Mouse (Mus musculus): ENCODE results near the gene Ccdc180. TPM values are rescaled to one million over a fixed set of nuclear protein-coding genes. Genes with fewer than 3 reads are reported as not detected.

Gene Ccdc180
- 0.09 TPM in 1 of 2 replicates, not detected in the other for polyA plus RNA-seq (2016; fragmentation: Nextera tagmentation; extraction: Ambion mirVana)

DNA sequence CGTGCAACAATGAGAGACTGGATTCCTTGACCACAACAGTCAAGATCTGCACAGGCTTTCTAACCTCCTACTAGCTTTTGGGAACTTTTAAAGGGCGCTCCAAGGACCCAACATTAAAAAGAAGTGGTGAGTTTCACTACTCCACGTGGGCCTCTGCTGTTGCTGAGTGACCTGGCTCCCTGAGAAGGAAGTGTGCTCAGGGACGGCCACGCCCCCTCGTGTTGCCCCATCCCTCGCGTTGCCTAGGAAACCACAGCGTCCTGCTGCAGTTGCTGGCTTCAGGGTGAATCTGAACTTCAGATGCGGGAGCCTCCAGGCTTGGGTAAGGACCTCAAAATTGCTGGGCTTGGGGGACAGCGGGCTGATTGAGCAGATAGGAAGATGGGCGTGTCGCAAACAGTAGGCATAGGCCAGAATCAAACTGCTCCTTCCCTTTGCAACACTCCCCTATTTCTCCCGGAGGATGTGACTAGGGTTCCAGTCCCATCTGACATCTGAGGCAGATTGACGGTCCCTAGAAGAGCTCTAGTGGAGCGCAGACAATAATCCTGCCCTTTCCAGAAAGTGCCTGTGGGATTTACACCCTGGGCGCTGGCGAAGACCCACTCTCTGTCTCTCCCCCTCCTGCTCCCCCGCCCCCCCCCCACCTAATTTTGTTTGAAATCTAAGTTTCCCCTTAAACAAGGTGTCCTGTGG lies at the start of gene Ccdc180:
TSS of gene Ccdc180 (plus strand) at position 238 of the 696 bp plus-strand sequence.
- 12% methylated on average over 19 of the region's 19 CpGs for WGBS
- Histone ChIP-seq H3K9me3 (no peaks in the 10 kb centered on the region), H3K27me3 (ENCODE audit: poor library complexity, severe bottlenecking) (no peaks in the 10 kb centered on the region), H3K4me1 (peaks cover 19% of the 10 kb centered on the region), H3K36me3 (replicated peaks) (no peaks in the 10 kb centered on the region), H3K4me3 (peak within 1 kb of the TSS; percentile 39), H3K27ac (peak within 1 kb of the TSS; percentile 35; the same call in 1 of the 2 replicates)
- DNase-seq (ENCODE audit: extremely low spot score, low spot score) = peak; percentile 79

DNA sequence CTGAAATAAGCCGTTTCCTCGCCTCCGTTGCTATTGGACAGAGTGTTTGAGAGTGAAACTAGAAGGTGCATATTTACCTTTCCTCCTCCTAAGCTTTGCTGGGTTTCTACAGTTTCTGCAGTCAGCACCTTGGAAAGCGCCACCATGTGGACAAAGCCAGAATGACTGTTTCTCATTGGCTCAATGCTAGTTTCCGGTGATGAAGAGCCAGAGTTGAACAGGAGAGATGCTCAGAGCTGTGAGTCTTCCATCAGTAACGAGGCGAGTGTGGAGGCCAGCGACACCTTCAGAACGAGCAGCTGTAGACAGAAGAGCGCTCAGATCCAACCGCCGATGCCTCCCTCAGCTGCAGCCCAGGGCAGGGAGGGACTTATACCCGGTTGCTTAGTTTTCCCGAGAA lies 45.7 kb upstream of the Ccdc180 start:
- DNase-seq (ENCODE audit: extremely low spot score, low spot score) = peak; percentile 64
- Histone ChIP-seq H3K27me3 (ENCODE audit: poor library complexity, severe bottlenecking) (peaks cover 24% of the 10 kb centered on the region), H3K36me3 (replicated peaks) (no peaks in the 10 kb centered on the region), H3K27ac (no peak overlapping the region), H3K4me1 (peaks cover 20% of the 10 kb centered on the region), H3K9me3 (no peaks in the 10 kb centered on the region), H3K4me3 (no peak overlapping the region)
- 44% methylated on average over 14 of the region's 14 CpGs for WGBS

DNA sequence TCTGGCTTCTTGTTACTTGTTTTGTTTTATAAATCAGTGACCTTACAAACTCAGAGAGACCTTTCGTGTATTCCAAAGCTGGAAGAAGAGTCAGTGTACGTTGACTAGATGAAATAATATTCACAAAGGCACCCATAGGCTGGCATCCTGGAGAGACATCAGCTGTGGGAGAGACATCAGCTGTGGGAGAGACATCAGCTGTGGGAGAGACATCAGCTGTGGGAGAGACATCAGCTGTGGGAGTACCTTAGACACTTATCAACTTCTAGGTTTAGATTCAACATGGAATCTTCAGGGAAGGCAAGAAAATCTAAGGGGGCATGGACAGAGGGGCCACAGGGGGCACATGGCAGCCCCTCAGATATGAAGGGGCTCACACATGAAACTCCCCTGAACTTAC lies 43.8 kb upstream of the Ccdc180 start:
- Histone ChIP-seq H3K9me3 (no peaks in the 10 kb centered on the region), H3K4me1 (peaks cover 31% of the 10 kb centered on the region), H3K4me3 (no peak overlapping the region), H3K27ac (no peak overlapping the region), H3K27me3 (ENCODE audit: poor library complexity, severe bottlenecking) (peaks cover 35% of the 10 kb centered on the region), H3K36me3 (replicated peaks) (no peaks in the 10 kb centered on the region)
- WGBS = 87% methylated on average over 2 of the region's 2 CpGs
- DNase-seq (ENCODE audit: extremely low spot score, low spot score) = no peak

DNA sequence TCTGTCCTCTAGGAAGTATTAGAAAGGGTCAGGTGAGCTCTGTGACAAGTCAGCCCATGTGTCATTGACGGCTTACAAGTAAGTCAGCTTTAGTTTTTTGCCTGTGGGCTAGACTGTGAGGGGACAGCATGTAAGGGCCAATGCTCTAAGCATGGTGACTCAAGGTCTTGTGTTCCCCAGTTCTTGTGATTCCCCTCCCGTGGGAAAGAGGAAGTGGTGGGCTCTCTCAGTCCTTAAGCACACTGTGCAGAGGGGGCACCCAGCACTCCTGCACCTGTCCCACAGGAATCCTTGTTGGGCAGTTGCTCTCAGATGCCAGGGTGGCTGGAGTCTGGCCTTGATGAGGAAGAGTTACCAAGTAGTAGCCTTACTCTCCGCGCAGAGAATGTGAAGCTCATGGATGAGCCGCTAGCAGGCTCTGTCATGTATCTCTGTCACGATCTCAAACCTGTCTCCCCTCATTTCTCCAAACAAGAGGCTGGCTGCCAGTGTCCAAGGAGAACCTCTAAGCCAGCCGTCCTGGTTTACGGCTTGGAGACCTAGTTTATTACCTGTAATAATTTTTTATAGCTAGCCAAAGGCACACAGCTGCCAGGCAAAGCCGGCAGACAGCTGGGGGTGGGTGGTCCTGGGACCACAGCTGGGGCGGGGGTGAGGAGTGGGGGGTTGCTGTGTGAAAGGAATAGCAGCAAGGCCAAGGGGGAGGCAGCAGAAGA lies 41.8 kb upstream of the Ccdc180 start, which contains the start of gene Stra6l:
TSS of gene Stra6l (plus strand) at position 556 of the 716 bp plus-strand sequence.
- H3K4me1 ChIP-seq = peaks cover 42% of the 10 kb centered on the region
- H3K27ac ChIP-seq = 0 out of 2 replicates have a peak within 1 kb of the TSS, but pooled peaks have one; percentile 4
- no peak for DNase-seq (ENCODE audit: extremely low spot score, low spot score)
- H3K9me3 ChIP-seq = no peaks in the 10 kb centered on the region
- H3K27me3 ChIP-seq (ENCODE audit: poor library complexity, severe bottlenecking) = peaks cover 48% of the 10 kb centered on the region
- no peaks in the 10 kb centered on the region for H3K36me3 ChIP-seq (replicated peaks)
- H3K4me3 ChIP-seq = no peak within 1 kb of the TSS
- 83% methylated on average over 10 of the region's 10 CpGs for WGBS

DNA sequence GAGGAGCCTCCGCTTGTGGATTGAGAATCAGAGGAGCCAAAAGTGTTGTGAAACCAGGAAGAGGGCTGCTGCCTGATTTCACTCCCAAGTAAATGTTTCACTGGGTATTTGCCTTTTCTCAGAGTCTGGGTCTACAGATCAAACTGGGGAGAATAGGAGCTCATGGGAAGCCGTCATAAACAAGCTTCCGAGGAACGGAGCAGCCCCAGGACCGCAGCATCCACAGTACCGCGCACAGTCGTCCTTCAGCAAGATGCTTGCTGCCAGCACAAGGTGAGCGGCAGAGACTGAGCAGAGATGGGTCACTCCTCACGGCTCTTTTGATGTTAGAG lies 41.3 kb upstream of the Ccdc180 start:
- Histone ChIP-seq H3K27ac (0 out of 2 replicates have a peak overlapping the region, but pooled peaks have one; percentile 4), H3K4me1 (peaks cover 42% of the 10 kb centered on the region), H3K9me3 (no peaks in the 10 kb centered on the region), H3K36me3 (replicated peaks) (no peaks in the 10 kb centered on the region), H3K27me3 (ENCODE audit: poor library complexity, severe bottlenecking) (peaks cover 51% of the 10 kb centered on the region), H3K4me3 (no peak overlapping the region)
- no peak for DNase-seq (ENCODE audit: extremely low spot score, low spot score)
- WGBS = 53% methylated on average over 10 of the region's 10 CpGs

GRCm38 (mm10) chr4:45849419-45849818 lies 40.7 kb upstream of the Ccdc180 start:
- Histone ChIP-seq H3K36me3 (replicated peaks) (no peaks in the 10 kb centered on the region), H3K4me1 (peaks cover 40% of the 10 kb centered on the region), H3K27ac (no peak overlapping the region), H3K4me3 (no peak overlapping the region), H3K9me3 (no peaks in the 10 kb centered on the region), H3K27me3 (ENCODE audit: poor library complexity, severe bottlenecking) (peaks cover 51% of the 10 kb centered on the region)
- DNase-seq (ENCODE audit: extremely low spot score, low spot score) = no peak
- WGBS = 11% methylated on average over 1 of the region's 1 CpGs

DNA sequence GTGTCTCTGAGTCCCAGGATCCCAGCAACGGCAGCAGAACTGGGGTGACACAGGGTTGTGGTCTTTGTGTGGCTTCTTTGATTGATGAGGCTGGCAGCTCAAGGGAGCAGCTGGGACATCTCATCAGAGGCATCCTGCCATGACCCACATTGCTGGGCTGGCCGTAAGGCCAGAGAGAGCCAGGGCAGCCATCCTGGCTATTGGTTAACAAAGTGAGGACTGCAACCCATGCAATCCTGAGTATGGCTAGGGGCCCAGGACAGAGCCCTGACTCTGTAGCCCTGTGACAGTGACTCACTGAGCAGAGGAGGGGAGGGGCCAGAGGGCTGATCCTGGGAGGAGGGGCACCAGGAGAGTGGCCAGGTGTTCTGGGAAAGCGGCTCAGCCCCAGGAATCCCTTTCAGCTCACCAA lies 38.5 kb upstream of the Ccdc180 start:
- no peak overlapping the region for H3K4me3 ChIP-seq
- 0 out of 2 replicates have a peak overlapping the region, but pooled peaks have one; percentile 4 for H3K27ac ChIP-seq
- no peak for DNase-seq (ENCODE audit: extremely low spot score, low spot score)
- WGBS = 52% methylated on average over 3 of the region's 3 CpGs
- H3K9me3 ChIP-seq = peaks cover 4% of the 10 kb centered on the region; the same call in 1 of the 2 replicates
- H3K27me3 ChIP-seq (ENCODE audit: poor library complexity, severe bottlenecking) = peaks cover 55% of the 10 kb centered on the region
- peaks cover 37% of the 10 kb centered on the region for H3K4me1 ChIP-seq
- H3K36me3 ChIP-seq (replicated peaks) = no peaks in the 10 kb centered on the region

DNA sequence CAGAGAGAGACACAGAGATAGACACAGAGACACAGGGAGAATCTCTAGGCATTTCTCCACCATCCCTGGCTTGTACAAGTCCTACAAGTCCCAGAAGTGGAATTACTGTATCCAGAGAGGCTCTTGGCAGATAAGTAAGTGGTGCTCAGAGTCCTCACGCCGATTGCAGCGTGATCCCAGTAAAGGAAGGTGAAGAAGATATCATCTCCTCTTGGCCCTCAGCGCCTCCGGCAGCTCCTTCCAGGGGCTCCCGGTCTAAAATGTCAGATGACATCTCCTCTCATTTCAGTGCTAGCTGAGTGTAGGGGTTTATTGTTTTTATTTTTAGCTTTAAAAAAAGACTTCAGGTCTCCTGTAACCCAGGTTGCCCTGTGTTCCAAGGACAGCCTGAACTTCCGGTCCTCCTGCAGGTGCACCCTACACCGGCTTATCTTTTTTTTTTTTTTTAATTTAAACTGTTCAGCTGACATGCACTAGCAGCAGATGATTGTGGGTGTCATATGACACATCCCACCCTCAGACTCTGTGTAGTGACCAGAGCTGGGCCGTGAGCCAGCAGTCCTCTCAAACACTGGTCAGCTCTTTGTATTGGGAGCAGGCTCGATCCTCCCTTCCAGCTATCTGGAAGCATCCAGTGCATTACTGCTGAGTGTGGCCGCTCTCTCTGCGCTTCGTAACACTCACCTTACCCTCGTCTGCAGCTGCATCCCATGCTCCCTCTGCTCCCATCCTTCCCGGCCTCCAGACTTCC lies 36.4 kb upstream of the Ccdc180 start:
- no peaks in the 10 kb centered on the region for H3K36me3 ChIP-seq (replicated peaks)
- 83% methylated on average over 15 of the region's 15 CpGs for whole genome bisulfite sequencing

GRCm38 (mm10) chr4:45855803-45856424 lies 34.2 kb upstream of the Ccdc180 start:
- Histone ChIP-seq H3K36me3 (replicated peaks) (no peaks in the 10 kb centered on the region), H3K9me3 (peaks cover 4% of the 10 kb centered on the region; the same call in 1 of the 2 replicates), H3K4me3 (no peak overlapping the region), H3K4me1 (peaks cover 14% of the 10 kb centered on the region), H3K27ac (no peak overlapping the region), H3K27me3 (ENCODE audit: poor library complexity, severe bottlenecking) (peaks cover 26% of the 10 kb centered on the region)
- 42% methylated on average over 19 of the region's 19 CpGs for WGBS
- DNase-seq (ENCODE audit: extremely low spot score, low spot score) = peak; percentile 71

More for the DNA sequence above, 36.4 kb upstream of the Ccdc180 start:
- H3K27ac ChIP-seq = no peak overlapping the region
- H3K4me3 ChIP-seq = no peak overlapping the region
- peaks cover 32% of the 10 kb centered on the region for H3K4me1 ChIP-seq
- no peak for DNase-seq (ENCODE audit: extremely low spot score, low spot score)
- H3K27me3 ChIP-seq (ENCODE audit: poor library complexity, severe bottlenecking) = peaks cover 38% of the 10 kb centered on the region
- H3K9me3 ChIP-seq = peaks cover 4% of the 10 kb centered on the region; the same call in 1 of the 2 replicates

DNA sequence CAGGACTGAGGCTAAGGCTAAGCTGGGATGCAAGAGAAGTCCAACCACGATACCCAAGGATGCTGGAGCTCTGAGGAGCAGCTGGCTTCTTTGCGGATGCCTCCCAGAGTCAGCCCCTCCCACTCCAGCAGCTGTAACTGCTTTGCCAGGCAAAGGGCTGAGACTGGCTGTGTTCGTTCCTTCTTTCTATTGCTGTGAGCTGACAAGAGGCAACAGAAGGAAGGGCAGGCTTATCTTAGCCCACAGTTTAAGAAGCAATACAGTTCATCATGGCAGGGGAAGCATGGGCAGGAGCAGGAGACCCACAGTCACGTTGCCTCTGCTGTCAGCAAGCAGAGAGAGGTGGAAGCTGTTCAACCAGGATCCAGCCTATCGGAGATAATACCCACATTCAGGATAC lies 28.9 kb upstream of the Ccdc180 start:
- peaks cover 8% of the 10 kb centered on the region; the same call in 1 of the 2 replicates for H3K4me1 ChIP-seq
- DNase-seq (ENCODE audit: extremely low spot score, low spot score) = no peak
- H3K27me3 ChIP-seq (ENCODE audit: poor library complexity, severe bottlenecking) = peaks cover 5% of the 10 kb centered on the region
- H3K9me3 ChIP-seq = no peaks in the 10 kb centered on the region; the same call in 1 of the 2 replicates
- WGBS = 72% methylated on average over 5 of the region's 5 CpGs
- H3K27ac ChIP-seq = no peak overlapping the region
- no peaks in the 10 kb centered on the region for H3K36me3 ChIP-seq (replicated peaks)
- no peak overlapping the region for H3K4me3 ChIP-seq

- Histone ChIP-seq H3K27ac (no peak overlapping the region), H3K4me3 (no peak overlapping the region), H3K36me3 (replicated peaks) (no peaks in the 10 kb centered on the region), H3K4me1 (peaks cover 36% of the 10 kb centered on the region), H3K27me3 (ENCODE audit: poor library complexity, severe bottlenecking) (peaks cover 23% of the 10 kb centered on the region), H3K9me3 (no peaks in the 10 kb centered on the region)
- 56% methylated on average over 8 of the region's 8 CpGs for WGBS
- DNase-seq (ENCODE audit: extremely low spot score, low spot score) = no peak
Measured at GRCm38 (mm10) chr4:45867416-45867815, 22.7 kb upstream of the Ccdc180 start.

All from forebrain, embryonic 10.5 days (tissue).